Mouse (Mus musculus) inflammation-experienced regulatory T-cells, adult 6 months (primary cell): ENCODE measurements at regions not wholly inside any gene's neighbourhood (a gene's known extent, or its start where the extent isn't known, plus 50 kb on each side); places are given as distances from the start of the nearest gene placed in this dataset.

Experiments
- ATAC-seq: one replicate; pipeline ENCODE4 v1.8.0; 2017

DNA sequence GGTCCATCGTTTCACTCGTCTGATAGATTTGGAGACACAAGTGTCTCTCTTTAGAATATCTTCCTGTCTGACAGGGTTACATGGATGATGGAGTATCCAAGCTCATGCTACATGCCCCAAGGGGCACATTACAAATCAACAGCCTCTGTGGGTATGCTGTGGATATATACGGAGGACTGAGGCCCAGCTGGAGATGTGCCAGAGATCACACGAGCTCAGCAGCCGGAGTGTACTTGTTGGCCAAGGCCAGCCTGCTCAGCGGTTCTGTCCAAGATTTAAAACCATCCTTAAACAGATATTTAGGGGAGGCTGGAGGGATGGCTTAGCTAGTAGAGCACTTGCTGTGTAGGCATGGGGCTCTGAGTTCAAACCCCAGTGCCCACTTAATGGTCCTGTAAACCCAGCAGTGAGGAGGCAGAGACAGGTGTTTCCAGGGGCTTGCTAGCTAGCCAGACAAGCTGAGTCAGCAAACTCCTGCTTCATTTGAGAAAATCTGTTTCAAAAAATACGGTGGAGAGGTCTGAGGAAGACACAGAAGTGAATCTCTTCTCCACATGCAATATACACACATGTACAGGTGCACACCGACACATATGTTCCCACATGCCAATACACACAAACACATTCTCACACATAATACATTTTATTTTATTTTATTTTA, 85.6 kb upstream of the Aldh1b1 start:
- ATAC-seq, result no peak

DNA sequence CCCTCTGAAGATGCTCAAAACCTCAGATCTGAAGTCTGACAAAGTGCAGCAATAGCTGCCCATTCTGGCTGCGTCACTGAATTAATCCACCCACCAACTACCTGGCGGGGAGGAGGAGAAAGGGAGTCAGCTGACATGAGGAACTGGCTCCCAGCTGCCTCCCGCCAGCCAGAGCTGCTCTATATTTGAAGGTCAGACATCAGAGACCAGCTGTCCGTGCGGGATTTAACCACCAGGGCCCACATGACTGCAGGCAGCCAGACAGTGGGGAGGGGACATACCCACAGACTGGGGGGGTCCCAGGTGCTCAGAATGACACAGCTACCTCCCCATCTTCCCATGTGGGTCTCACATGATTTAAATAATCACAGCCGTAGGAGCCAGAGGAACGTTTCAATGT, 94.8 kb upstream of the Aldh1b1 start:
- ATAC-seq, result no peak

DNA sequence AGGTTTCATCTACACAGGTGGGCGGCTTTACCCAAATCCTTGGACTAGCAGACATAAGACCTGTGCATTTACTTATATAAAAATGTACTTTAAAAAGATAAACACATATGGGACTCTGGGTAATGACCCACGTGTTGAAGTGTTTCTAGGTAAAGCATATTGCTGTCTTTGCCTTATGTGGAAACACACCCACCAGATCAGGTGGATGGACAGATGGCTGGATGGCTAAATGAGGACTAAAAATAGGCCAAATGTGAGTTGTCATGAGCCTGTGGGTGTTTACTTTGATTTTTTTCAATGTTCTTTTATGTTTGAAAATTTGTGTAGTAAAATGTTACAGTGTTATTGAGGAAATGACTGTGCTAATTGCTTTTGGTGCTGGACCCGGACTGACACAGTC, 99.2 kb upstream of the Aldh1b1 start:
- ATAC-seq, result no peak

DNA sequence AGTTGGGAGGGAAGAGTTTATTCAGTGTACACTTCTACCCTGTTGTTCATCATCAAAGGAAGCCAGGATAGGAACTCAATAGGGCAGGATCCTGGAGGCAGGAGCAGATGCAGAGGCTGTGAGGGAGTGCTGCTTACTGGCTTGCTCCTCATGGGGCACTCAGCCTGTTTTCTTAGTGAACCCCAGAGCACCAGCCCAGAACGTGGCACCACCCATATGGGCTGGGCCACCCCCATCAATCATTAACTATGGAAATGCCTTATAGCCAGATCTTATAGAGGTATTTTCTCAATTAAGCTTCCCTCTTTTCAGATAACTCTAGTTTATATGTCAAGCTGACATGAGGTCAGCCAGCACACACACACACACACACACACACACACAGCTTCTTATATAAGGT, 103.6 kb upstream of the Aldh1b1 start:
- no peak for ATAC-seq

DNA sequence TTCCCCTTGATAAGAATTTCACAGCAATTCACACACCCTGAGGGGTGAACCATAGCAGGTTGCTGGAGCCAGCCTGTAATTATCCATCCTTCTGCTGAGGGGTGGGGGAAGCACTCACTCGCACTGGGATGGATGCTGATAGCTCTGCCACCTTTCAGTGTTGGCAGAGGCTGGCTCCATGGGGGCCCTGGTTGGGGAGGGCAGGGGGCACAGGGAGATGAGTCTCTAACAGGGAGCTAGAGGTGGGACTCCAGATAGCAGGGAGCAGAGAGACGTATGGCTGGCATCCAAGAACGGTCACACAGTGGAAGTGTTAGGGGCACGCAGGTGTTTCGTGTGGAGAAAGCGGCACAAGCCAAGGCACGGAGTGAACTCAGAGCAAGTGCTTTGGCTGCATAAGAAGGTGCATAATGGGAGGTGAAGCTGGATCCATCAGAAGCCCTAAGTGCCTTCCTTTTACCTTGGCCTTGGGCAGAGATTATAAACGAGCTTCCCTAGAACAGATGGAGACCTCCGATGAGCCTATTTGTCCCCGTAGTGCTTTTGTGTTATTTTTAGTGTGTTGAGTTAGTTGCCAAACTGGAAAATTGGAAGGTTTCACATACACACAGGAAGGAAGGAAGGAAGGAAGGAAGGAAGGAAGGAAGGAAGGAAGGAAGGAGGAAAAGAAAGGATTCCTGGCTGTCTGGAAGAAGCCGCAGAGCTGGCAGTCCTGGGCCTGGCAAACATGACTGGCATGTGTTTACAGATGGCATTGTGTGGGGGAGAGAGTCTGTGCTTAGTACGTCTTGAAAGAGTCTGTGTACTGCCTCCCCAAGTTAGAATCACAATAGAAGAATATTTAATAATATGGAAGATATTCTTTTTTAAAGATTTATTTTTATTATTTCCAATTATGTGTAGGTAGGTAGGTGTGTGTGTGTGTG, 108.6 kb upstream of the Aldh1b1 start:
- no peak for ATAC-seq

DNA sequence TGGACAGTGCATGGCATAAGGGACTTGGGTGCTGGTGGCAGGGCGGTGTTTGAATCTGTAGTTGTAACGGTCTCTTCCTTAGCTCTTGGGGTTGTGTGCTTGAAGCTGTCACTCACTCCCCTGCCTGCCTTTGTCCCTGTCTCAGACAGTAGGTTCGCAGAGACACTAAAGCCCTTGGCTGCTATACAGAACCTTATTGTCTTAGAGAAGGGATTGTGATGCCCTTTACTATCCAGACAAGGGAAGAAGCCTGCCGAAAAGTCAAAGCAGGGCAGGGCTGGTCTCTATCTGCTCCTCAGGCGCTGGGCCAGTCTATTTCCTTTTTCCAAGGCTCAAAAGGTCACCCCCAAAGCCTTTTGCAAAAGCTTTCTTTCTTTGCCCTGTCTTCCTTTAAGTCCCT, 109.2 kb upstream of the Aldh1b1 start:
- no peak for ATAC-seq

DNA sequence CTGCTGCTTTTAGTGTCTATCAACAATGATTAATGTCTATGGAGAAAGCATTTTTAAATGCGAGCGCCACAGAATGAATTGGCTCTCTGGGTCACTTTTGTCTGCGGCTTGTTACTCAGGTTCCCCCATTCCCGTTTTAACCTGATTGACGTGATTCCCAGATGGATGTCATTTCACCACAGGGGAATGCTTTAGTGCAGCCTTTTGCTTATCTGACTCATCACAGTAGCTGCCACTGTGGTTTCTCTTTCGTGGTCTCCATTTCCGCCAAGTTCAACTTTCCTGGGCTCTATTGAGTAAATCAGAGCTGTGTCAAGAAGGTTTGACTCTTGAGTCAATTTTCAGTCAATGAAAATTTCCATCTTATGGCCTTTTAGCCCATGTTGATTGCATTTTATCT, 110.6 kb upstream of the Aldh1b1 start:
- no peak for ATAC-seq

DNA sequence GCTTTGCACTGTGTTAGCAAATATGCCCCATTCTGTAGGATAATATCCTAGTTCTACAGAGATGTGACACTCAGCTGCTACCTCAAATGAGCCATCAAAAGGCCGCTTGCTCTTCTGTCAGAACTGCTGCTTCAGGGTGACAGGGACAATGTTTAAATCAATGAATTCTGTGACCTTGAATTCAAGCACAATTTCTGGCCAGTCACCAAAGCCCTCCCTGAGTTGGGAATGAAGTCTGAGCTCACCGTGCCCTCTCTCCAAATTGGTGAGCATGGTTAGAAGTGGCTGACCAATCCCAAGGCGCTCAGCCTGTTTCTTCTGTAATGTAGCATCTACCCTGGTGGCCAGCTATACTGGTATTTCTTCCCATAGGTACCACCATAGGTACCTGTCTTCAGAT, 113.8 kb upstream of the Aldh1b1 start:
- ATAC-seq, result no peak

DNA sequence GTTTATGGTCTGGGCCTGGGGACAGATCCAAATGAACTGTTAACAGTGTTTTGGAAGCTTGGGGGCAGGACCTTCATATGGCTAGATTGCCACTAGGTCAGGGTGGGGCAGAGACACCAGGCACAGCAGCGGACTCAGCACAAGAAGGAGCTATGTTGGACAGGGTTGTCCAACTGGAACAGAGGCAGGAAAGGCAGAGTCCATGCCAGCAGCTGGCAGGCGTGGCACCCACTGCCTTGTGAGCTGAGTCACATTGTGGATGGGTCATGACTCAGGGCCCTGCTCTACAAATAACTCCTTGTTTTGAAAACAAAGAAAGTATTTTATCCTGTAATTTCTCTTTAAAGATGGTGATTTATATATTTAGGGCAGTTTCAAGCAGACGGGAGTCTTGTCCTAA, 115.6 kb upstream of the Aldh1b1 start:
- no peak for ATAC-seq

DNA sequence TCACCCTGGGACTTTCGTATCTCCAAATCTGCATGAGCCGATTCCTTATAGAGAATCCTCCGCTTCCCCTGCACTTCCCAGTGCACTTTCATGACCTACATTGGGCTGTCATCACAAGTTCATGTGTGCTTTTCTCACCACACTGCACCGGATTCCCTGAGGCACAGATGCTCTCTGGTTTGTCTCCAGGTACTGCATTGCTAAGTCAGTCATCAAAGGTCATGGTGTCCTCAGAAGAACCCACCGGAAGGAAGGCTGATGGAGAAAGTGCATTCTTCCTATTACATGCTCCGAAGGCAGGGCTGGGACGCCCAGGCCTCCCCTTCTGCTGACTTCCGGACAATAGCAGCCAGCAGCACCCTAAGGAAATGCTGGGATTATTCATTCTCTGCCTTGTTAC, 116.1 kb upstream of the Aldh1b1 start:
- no peak for ATAC-seq

DNA sequence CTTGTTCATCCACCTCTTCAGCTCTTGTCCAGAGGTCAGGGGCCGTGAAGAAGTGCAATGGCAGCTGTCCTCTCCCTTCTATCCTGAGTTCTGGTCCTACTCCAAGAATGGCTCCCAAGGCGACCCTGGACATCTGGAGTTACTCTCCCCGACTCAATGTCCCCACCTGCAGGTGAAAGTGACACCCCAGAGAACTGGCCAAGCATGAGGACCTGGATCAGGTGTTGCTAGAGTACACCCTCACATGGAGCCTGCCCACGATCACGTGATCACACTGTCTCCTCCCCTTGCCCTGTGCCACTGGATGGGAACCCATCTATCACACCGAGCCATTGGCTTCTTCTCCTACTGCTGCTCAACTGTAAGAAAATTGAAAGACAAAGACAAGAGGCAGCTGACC, 122.7 kb upstream of the Aldh1b1 start:
- no peak for ATAC-seq

DNA sequence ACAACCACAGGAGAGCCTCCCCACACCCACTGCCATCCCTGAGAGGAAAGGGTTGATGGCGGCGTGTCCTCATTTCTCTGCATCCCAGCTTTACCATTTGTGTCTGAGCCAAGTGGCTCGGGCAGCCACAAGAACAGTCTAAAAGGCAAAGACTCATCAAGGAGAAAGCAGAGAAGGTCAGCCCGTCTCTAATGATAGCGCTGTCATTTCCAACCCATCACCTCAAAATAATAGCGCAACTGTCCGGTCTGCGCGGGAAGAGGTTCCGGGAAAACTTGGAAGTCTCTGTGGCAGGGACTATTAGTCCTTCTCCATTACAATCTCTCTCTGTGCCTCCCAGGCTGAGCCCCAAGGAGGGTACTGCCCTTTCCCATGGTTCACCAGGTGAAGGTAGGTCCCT, 124.5 kb upstream of the Aldh1b1 start:
- ATAC-seq, result no peak

DNA sequence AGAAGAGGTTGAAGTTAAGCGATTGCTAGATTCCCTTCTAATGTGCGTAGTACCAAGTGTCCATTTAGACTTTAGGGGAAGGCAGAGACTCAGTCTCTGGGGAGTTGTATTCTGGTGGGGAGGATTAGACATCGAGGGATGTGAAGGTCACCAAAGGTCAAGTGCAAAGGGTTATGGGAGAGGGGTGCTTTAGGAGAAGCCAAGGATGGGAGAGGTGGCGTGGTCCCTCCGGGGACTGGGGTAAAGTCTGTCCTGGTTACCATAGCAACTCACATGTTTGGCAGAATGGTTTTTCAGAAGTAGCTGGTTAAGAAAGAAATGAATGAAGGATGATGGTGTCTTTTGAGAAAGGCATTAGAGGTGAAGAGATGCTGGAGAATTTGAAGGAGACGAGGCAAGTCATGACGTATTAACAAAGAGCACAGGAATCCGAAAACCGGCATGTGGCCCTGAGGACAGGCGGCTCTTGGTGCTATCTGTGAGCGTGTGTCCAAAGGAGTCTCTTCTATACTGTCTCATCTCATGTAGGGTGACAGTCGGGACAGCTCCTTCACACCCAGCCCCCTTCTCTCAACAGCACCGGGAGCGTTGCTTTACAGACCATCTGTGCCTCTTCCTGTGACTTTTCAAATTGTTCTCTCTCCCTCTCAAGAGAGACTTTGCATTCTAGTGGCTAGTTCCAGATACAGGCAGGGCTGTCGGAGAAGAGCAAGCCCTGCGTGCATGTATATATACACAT, 125.6 kb upstream of the Aldh1b1 start:
- no peak for ATAC-seq

DNA sequence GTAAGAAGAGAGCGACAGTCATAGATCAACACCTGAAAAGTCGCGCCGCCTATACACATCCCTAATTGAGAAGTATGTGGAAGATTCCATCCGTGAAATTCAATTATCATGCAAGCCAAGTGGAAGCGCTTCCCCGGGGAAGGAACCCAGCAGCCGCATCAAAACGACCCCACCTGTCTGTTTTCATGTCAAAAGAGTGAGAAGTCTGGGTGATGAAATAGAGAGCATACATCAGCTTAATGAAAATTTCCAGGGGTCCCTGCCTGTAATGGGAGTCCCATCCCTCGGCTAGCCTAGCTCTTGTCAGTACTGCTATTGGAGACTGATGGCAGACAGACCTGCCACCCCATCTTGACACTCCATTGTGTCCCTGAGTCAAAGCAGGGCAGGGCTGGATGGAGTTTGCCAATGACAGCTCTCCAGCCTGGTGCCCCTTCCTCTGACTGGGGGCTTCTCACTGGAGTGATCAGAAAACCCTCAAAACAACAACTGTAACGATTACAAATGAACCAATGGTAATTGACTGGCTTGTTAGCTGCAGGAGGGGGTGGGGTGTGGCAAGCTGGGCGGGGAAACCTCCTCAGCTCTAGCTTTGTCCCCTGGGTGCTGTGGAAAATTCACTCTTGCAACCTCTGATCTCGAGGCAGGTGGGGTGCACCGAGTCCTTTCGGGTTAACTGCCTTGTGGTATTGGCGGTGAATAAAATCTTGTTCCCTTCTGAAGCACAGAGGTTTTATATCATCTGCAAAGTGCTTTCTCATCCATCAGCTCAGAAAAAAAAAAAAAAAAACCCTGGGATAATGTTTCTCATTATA, 126.4 kb upstream of the Aldh1b1 start:
- ATAC-seq, result no peak

DNA sequence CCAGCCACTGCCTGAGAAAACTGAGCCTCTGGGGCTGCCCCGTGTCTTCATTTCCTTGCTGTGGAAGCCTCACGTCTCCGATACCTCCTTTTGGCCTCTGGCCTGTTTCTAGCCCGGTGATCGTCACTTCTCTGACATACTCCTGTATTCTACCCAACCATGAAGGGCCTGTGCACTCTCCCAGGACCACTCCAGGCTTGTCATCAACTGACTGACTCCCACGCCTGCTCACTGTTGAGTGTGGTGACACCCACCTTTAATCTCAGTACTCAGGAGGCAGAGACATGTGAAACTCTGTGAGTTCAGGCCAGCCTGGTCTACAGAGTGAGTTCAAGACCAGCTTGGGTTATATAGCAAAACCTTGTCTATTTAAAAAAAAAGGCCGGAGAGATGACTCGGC, 132.1 kb upstream of the Shb start:
- ATAC-seq, result no peak

DNA sequence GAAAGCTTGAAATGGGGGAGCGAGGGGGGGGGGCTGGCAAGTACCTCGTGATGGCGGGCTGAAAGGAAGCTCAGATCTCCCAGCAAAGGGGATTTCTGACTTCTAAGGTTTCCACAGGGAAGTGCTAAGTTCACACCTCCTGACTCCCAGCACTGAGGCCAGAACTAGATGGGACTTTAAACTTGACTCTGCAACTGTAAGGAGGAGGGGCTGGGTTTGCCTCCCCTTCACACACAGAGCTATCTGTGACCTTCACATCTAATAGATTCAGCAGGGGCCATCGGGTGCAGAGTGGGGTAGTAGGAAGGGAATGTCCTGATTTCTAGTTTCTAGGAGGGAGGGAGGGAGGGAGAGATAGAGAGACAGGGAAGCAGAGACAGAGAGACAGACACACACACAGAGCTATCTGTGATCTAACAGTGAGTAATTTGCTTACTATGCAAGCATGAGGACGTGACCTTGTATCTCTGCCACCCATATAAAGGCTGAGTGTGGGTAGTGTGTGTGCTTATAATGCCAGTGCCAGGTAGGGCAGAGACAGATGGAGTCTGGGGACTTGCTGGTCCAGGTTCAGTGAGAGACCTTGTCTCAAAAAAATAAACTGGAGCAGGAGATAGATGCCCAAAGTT, 125.2 kb upstream of the Shb start:
- no peak for ATAC-seq

DNA sequence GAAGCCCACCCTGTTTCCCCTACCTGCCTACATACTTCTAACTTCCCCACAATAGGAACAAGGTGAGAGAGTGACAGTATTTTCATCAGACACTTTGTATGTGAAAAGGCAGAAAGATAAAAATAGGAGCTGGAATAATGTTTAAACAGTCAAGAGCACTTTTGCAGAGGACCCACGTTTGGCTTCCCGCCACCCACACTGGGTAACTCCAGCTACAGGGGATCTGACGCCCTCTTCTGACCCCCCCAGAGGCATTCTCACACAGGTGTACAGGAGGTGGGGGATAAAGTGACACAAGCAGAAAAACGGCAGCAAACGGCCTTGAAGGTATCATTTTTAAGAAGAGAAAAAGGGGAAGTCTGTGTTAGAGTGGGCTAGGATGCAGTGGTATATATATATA, 123.5 kb upstream of the Shb start:
- no peak for ATAC-seq

DNA sequence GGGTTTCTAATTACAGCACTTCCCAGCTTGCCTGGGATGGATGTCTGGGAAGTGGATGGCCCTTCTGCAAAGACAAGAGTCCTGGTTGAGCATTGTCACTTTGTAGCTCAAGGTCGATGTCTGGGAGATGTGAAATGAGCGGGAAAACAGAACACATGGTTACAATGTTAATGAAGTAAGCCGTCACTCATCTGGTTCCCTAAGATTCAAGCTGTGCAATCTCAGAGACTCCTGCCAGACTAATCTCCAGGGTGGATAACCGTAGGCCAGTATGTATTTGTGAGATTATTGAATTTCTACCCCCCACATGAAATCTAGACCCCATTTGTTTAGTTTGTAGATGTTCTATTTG, 122.5 kb upstream of the Shb start:
- ATAC-seq, result no peak

DNA sequence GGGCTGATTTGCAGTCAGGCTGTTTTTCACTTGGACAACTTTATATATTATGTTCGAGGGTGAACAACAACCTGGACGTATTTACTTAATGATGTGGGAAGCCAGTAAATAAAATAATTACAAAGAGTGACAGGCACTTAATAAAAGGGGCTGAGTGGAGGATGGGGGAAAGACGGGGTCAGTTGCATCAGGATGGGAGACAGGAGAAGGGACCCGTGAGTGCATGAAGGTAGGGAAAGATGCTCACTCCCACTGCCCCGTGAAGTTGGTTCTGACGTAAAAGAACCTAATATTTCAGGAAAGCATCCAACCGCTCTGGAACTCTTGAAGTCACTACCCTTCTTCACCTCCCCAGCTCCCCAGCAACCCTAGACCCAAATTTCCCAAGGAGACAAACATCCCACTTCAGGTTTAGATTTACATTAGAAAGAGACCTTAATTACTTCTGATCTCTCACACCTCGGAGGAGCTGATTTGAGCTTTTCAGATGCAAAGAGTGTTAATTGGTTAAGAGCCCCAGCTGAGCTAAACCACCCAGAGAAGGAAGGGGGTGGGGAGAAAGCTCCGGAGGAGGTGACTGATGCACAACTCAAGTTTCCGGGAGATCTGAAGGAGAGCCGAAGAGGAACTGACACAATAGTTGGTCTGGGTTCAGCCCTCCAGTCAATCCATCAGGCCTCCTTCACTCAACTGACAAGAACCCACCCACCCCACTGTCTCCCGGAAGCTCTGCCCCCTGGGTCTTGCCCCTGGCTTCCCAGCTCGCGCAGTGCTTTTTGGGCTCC, 121.9 kb upstream of the Shb start:
- ATAC-seq, result no peak

DNA sequence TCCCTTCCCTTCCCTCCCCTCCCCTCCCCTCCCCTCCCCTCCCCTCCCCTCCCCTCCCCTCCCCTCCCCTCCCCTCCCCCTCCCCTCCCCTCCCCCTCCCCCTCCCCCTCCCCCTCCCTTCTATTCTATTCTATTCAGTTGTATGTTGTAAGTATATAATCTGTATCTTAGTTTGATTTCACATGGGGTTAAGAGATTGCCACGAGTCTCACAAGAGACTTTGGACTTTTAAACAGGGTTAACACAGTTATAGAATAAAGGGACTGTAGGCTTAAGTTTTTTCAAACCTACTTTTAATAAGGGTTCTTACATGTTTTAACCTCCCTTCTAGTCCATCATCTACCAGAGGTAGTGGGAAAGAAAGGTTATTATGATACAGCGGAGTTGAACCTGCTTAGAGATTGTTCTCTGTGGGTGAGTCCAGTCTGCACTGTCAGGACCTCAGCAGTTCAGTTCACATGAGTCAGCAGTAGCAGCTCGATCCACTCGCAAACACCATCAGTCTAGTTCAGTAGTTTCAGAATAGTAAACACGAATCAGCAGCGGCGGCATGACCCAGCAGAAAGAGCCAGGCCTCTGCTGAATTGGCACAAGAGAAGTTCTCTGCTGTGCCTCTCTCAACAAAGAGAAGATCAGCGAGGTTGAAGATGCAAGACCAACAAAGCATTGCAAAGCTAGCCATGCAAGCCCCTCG, 116.8 kb upstream of the Shb start:
- no peak for ATAC-seq

DNA sequence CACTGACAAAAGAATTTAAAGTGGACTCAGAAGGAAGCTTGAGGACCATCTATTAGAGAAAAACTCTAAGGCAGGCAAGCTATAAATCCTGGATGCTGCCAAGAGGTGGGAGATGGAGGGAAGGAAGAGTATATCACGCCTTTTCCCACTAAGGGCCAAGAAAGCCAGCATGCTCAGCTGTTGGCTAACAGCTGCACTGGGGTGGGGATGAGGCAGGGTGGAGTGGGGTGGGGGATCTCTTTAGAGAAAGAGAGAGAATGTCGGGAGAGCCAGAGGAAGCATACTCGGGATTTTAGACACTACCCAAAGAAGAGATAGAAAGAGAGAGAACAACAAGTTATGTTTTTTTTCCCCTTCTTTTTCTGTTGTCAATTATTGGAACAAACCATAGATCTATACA, 115.2 kb upstream of the Shb start:
- no peak for ATAC-seq
